Mouse (Mus musculus) hindbrain, embryonic 10.5 days (tissue): ENCODE measurements around the gene Atf6. TPM values are rescaled to one million over a fixed set of nuclear protein-coding genes. Genes with fewer than 3 reads are reported as not detected.

Experiments used
- DNase-seq: peaks from one replicate; pipeline ENCODE4 v3.0.0-alpha.2; 2017; ENCODE audit warnings: low spot score
- H3K27ac ChIP-seq: fragments of 300-500 bp; sonication (generic); 2 replicates; pipeline ENCODE4 v1.5.1; 2016; ENCODE audit warnings: mild to moderate bottlenecking, moderate library complexity
- H3K27me3 ChIP-seq: fragments of 300-500 bp; sonication (generic); 2 replicates; pipeline ENCODE4 v1.6.1; 2016; ENCODE audit warnings: mild to moderate bottlenecking; ENCODE audit not compliant: poor library complexity, insufficient read depth, severe bottlenecking
- H3K36me3 ChIP-seq: fragments of 300-500 bp; sonication (generic); 2 replicates; pipeline ENCODE4 v1.6.1; 2016; ENCODE audit warnings: mild to moderate bottlenecking, moderate library complexity
- H3K4me1 ChIP-seq: fragments of 300-500 bp; sonication (generic); replicated peaks from 2 replicates; pipeline ENCODE4 v1.6.1; 2016; ENCODE audit warnings: mild to moderate bottlenecking
- H3K4me3 ChIP-seq: fragments of 300-500 bp; sonication (generic); 2 replicates; pipeline ENCODE4 v1.5.1; 2016; ENCODE audit warnings: mild to moderate bottlenecking, moderate library complexity
- H3K9me3 ChIP-seq: fragments of 300-500 bp; sonication (generic); 2 replicates; pipeline ENCODE4 v1.6.1; 2016; ENCODE audit warnings: mild to moderate bottlenecking, moderate library complexity
- WGBS: fragments of 180-500 bp; shearing (Covaris S2); methylation state at CpG from one replicate; pipeline ENCODE4 v1.1.7; 2016; 5-methylcytosine and 5-hydroxymethylcytosine counted together
- polyA plus RNA-seq: library from polyadenylated mRNA; unstranded; fragments of >200 nt; fragmentation: Nextera tagmentation; extraction: Ambion mirVana; gene quantifications from 2 replicates; pipeline ENCODE4 v1.2.1, GENCODE M21; 2016

Gene Atf6
- polyA plus RNA-seq, 1 experiment from 2014 or later, result 7.7 TPM

DNA sequence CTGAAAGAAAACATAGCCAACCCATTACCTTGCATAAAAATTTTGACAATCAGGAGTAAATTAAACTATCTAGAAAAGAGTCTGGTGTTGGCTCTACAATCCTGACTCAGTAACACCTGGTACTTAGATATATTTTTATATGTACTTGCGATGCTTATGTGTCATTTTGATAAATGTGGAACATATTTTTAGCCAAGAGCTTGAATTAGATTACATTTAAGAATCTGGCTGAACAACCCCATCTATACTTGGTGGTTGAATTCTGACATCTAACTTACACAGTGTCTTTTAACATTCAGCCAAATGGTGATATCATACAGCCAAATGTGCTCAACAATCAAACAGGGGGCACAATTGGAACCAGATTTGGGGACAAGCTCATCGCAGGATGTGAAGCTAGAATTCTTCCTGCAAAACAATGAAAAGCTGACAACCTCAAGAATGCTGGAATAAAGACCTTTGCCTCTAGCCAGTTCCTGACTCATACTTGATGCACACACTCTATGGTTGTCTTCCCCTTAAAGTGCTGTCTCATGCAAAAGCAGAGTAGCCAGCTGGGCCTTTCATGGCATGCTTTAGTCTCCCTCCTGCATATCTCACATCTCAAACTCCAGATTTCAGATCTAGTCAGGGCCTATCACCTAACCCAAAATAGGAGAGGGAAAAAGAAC is 59.8 kb downstream of the Atf6 start:
- Histone ChIP-seq H3K4me1 (peaks cover 9% of the 10 kb centered on the region), H3K9me3 (no peaks in the 10 kb centered on the region), H3K4me3 (no peak overlapping the region), H3K36me3 (no peaks in the 10 kb centered on the region), H3K27ac (no peak overlapping the region), H3K27me3 (no peaks in the 10 kb centered on the region)
- WGBS, result 95% methylated on average over 2 of the region's 2 CpGs
- DNase-seq, result no peak

DNA sequence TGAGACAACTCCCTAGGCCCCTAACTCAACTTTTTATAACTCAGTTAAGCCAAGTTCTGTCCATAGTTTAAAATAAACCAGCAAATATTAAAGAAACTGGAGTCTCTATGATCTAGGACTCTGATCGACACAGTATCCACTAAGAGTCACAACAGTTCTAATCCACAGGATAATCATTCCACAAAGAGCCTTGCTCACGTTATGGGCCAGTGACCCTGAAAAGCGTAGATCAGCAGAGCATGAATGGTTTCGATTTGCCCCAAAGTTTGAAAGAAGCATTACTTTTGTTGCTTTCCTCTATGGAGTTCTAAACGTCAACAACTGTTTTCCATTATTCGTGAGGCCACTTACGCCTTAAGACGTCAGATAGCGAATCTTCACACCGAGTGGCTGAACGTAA is 62.9 kb downstream of the Atf6 start:
- Histone ChIP-seq H3K4me3 (no peak overlapping the region), H3K27ac (no peak overlapping the region), H3K27me3 (no peaks in the 10 kb centered on the region), H3K36me3 (no peaks in the 10 kb centered on the region), H3K4me1 (peaks cover 9% of the 10 kb centered on the region), H3K9me3 (no peaks in the 10 kb centered on the region)
- no peak for DNase-seq
- 49% methylated on average over 11 of the region's 11 CpGs for WGBS

DNA sequence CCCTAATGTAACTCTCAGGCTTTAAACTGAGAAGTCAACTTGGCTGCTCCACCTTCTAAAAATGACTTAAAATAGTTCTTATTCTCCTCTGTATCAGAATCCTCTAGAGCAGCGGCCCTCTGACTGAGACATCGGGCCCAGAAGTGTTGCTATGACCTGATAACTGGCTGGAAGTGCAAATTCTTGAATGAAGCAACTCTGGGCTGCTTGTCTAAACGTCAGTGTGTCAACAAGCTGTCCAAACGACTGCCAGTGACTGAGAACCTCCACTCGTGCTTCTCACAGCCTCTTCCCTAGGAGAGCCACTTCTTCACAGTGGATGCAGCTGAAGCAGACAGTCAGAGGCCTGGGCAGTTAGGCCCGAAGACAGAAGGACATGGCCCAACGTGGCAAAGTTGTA is 64.9 kb downstream of the Atf6 start:
- WGBS, result 82% methylated on average over 7 of the region's 7 CpGs
- peaks cover 10% of the 10 kb centered on the region; the same call in 1 of the 2 replicates for H3K36me3 ChIP-seq
- H3K27ac ChIP-seq, result no peak overlapping the region
- H3K27me3 ChIP-seq, result no peaks in the 10 kb centered on the region
- DNase-seq, result no peak
- no peak overlapping the region for H3K4me3 ChIP-seq
- H3K4me1 ChIP-seq, result peaks cover 9% of the 10 kb centered on the region
- H3K9me3 ChIP-seq, result no peaks in the 10 kb centered on the region

DNA sequence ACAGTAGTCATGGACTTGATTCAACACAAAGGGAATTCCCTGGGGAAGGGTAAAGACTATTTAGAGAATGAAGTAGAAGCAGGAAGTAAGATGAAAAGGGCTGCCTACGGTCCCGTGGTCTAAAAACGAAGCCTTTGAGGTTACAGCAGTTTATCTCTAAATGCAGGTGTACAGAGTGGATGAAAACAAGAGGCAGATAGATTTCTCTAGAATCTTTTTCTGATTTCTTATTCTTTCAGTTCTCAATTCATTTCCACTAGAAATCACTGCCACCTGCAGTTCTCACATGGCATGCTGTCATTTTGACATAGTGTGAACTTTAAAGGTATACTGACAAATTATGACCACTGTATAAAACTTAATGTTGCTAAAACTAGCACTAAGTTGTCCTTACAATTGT is 66.9 kb downstream of the Atf6 start:
- WGBS, result 84% methylated on average over 3 of the region's 3 CpGs
- Histone ChIP-seq H3K9me3 (no peaks in the 10 kb centered on the region), H3K27ac (no peak overlapping the region), H3K4me1 (peaks cover 9% of the 10 kb centered on the region), H3K36me3 (peaks cover 10% of the 10 kb centered on the region; the same call in 1 of the 2 replicates), H3K4me3 (no peak overlapping the region), H3K27me3 (no peaks in the 10 kb centered on the region)
- DNase-seq, result no peak

DNA sequence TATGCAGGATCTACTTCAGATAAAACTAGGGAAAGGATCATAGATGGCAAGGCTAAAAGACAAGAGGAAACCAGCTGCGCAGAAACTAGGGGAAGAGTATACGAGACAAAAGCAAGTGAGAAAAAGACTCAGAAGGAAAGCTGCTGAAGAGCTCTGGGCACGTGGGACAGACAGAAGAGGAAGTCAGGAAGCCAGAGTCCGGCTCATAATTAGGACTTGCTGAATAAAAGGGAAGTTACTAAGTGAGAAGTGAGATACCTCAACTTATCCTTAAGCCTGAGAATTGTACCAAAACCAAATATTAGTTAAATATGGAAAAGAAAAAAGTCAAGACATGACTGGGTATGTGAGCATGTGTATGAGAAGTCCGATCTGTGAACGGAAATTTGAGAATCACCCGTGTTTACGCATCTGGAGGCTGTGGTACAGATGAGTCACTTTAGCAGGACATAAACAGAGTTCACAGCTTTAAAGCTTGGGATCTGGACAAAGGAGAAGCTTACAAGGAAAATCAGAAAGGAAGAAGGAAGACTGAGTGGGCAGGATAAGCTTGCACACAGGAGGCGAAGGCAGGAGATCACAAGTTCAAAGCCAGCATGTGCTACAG is 71.7 kb downstream of the Atf6 start:
- no peak for DNase-seq
- no peak overlapping the region for H3K4me3 ChIP-seq
- 84% methylated on average over 9 of the region's 9 CpGs for WGBS
- H3K27me3 ChIP-seq, result no peaks in the 10 kb centered on the region
- peaks cover 22% of the 10 kb centered on the region for H3K36me3 ChIP-seq
- no peaks in the 10 kb centered on the region for H3K9me3 ChIP-seq
- no peak overlapping the region for H3K27ac ChIP-seq
- 0 out of 2 replicates have a peak, but pooled peaks cover 3% of the 10 kb centered on the region for H3K4me1 ChIP-seq

DNA sequence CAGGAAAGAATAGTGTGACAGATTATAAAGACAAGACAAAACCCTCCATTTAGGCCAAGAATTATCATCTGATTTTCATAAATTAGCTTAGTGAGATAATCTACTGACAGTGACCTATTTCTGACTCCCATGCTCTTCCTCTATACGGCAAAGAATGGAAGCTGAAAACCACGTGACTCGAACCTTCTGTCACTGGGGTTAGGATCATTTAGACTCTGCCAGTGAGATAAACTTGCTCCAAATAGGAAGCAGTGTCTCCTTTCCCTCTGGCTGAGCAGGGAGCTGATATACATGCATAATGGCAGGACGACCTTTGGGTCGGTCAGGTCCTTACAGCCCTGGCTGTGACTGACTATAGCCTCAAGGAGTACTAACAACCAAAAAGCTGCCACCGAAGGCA is 76.0 kb downstream of the Atf6 start:
- 82% methylated on average over 6 of the region's 6 CpGs for WGBS
- H3K4me1 ChIP-seq, result 0 out of 2 replicates have a peak, but pooled peaks cover 3% of the 10 kb centered on the region

DNA sequence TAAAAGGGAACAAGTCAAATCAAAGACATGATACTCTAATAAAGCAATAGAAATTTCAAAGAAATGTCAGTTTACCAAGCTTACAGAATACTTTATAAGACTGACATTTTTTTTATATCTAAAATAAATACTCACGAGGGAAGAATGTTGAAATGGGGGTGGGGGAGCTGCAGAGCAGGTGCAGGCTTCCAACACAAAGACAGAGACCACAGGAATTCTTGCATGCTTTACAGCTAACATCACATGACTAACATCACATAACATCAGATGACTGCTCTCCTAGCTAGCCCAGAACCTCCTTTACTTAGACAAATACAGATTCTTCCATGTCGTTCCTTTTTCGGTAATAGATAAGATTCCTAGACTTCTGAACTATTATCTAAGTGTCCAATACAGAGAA is 76.6 kb downstream of the Atf6 start:
- Histone ChIP-seq H3K36me3 (peaks cover 24% of the 10 kb centered on the region), H3K9me3 (no peaks in the 10 kb centered on the region), H3K27ac (no peak overlapping the region), H3K4me3 (no peak overlapping the region), H3K27me3 (no peaks in the 10 kb centered on the region), H3K4me1 (0 out of 2 replicates have a peak, but pooled peaks cover 3% of the 10 kb centered on the region)
- 89% methylated on average over 3 of the region's 3 CpGs for WGBS
- DNase-seq, result no peak

More for the DNA sequence above, 76.0 kb downstream of the Atf6 start:
- no peak for DNase-seq
- Histone ChIP-seq H3K4me3 (no peak overlapping the region), H3K36me3 (peaks cover 19% of the 10 kb centered on the region), H3K9me3 (no peaks in the 10 kb centered on the region), H3K27ac (no peak overlapping the region), H3K27me3 (no peaks in the 10 kb centered on the region)

DNA sequence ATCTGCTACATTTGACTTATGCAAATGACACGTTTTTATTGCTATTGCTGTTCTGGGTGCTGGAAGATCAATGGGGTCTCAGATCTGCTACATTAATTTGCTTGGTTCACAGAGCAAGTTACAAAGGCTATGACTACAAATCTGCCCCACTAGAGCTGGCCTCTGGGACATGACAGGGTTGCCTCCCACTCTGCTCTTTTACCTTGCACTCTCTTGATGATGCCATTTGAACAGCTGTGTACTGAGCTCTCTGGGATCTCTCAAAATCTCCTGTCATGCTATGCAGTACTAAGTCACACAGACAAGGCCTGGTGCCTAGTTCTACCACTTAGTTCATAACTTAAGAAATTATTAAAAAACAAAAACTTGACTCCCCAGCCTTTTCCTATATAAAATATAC is 79.9 kb downstream of the Atf6 start:
- 75% methylated on average over 1 of the region's 1 CpGs for WGBS
- no peak overlapping the region for H3K27ac ChIP-seq
- no peak for DNase-seq
- H3K36me3 ChIP-seq, result peaks cover 30% of the 10 kb centered on the region
- no peaks in the 10 kb centered on the region for H3K27me3 ChIP-seq
- 0 out of 2 replicates have a peak, but pooled peaks cover 3% of the 10 kb centered on the region for H3K4me1 ChIP-seq
- H3K9me3 ChIP-seq, result no peaks in the 10 kb centered on the region
- no peak overlapping the region for H3K4me3 ChIP-seq

DNA sequence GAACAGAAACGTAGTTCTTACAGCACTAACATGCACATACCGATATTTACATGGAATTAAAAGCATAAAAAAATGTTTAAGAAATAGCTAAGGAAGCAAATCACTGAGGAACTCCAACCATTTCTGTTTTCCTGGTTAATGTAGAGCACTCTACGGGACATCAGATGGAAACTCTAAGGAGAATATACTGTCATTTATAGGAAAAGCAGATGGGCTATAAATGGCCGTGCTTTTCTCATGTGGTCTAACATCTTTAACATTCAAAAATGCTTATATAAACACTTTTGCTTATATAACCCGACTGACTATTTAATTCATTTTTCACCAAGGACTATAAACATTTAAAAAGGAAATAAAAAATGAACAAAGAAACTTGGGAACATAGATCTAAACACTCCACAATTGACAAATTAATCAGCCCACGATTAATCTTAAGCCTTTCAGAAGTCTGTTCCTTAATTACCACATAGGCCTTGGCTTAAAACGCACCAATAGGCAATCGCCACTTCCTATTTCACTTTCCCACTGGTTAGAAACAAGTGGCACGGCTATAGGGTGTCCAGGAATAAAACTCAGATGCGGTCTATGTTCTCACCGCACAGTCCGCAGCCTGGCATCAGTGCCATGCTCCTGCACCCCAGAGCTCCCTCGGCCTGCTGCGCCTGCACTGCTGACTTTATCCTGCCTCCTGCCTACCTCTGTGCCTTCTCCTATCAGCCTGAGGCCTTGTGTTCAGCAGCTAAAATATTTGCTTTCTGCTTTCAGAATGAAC is 80.8 kb downstream of the Atf6 start:
- DNase-seq, result no peak
- H3K4me3 ChIP-seq, result no peak overlapping the region
- WGBS, result 93% methylated on average over 14 of the region's 14 CpGs
- no peaks in the 10 kb centered on the region for H3K9me3 ChIP-seq
- H3K27ac ChIP-seq, result no peak overlapping the region
- 0 out of 2 replicates have a peak, but pooled peaks cover 2% of the 10 kb centered on the region for H3K4me1 ChIP-seq
- peaks cover 27% of the 10 kb centered on the region for H3K36me3 ChIP-seq
- H3K27me3 ChIP-seq, result no peaks in the 10 kb centered on the region

DNA sequence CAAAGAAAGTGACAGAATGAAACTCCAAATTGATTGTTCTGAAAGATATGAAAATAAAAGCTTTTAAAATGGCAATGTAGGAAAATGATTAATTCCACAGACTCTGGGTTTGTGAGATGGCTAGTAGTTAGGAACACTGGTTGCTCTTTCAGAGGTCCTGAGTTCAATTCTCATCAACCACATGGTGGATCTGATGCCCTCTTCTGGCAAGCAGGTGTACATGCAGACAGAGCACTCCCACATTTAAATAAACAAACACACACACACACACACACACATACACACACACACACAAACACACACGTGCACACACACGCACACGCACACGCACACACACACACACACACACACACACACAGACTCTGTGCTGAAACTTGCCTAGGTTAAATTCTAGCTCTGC is 89.9 kb downstream of the Atf6 start:
- H3K4me3 ChIP-seq, result no peak overlapping the region
- H3K9me3 ChIP-seq, result no peaks in the 10 kb centered on the region
- WGBS, result 91% methylated on average over 4 of the region's 4 CpGs
- no peaks in the 10 kb centered on the region for H3K27me3 ChIP-seq
- DNase-seq, result no peak
- no peak overlapping the region for H3K27ac ChIP-seq
- H3K36me3 ChIP-seq, result 0 out of 2 replicates have a peak, but pooled peaks cover 5% of the 10 kb centered on the region
- H3K4me1 ChIP-seq, result no peaks in the 10 kb centered on the region

DNA sequence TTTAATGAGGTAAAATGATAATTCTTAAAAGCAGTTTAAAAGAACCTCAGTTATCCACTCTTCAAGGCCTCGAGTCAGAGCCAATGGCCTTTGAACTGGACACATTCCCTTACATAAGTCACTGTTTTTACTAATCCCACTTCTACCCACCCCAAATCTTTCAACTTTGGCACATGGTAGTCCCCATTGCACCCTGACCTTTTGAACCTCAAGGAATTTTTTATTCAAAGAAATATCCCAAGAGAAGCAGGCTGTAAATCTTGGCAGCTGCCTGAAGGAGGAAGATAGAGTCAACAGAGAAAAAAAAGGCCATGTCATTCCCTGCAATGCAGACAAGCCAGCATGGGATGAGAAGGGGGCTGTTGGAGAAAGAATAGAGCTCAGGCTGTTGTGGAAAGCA is 93.1 kb downstream of the Atf6 start:
- Histone ChIP-seq H3K36me3 (0 out of 2 replicates have a peak, but pooled peaks cover 5% of the 10 kb centered on the region), H3K27ac (no peak overlapping the region), H3K4me3 (no peak overlapping the region), H3K9me3 (no peaks in the 10 kb centered on the region), H3K27me3 (no peaks in the 10 kb centered on the region), H3K4me1 (no peaks in the 10 kb centered on the region)
- DNase-seq, result no peak
- WGBS, result 67% methylated on average over 1 of the region's 1 CpGs

DNA sequence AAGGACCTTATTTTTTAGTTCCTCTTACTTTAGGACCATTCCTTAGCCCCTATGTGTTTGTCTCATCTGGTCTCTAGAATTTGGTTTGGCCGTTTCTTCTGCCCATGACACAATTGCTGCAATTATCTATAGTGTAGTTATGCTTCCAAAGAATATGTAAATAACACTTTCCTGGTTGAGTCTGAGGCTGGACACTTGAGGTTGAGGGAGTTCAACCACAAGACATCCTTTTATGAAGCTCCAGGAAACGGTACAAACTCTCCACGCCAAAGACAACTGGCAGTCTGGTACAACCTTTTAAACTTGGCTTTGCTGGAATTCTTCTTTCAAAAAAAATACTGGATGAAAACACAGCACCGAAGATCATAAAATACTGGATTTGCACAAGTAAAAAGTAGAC is 94.1 kb downstream of the Atf6 start:
- WGBS, result 91% methylated on average over 4 of the region's 4 CpGs
- no peak for DNase-seq
- 0 out of 2 replicates have a peak, but pooled peaks cover 5% of the 10 kb centered on the region for H3K36me3 ChIP-seq
- no peaks in the 10 kb centered on the region for H3K9me3 ChIP-seq
- no peaks in the 10 kb centered on the region for H3K27me3 ChIP-seq
- no peaks in the 10 kb centered on the region for H3K4me1 ChIP-seq
- no peak overlapping the region for H3K4me3 ChIP-seq
- H3K27ac ChIP-seq, result no peak overlapping the region

DNA sequence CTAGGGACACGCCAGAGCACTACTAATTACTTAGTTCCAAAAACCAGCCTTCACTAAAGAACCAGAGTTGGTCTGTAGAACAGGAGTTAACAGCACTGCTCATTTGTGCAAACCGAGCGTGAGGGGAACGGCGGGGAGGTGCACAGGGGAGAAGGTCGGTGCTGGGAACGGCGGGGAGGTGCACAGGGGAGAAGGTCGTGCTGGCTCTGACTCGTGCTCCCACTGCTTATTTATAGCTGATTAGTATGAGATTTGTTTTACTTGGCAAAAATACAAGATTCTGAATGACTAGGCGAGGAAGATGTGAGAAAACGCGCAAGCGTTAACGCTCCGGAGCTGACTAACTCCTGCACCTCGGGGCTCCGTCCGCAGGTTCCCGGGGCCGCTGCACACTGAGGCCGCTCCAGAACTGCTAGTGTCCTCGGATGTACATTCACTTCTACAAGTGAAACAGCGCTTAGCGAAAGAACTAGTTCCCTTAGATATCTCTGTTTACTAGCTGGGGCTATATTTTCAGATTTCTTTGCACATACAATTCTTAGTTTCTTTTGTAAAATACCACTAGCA is 96.1 kb downstream of the Atf6 start:
- H3K27me3 ChIP-seq, result no peaks in the 10 kb centered on the region
- no peak overlapping the region for H3K4me3 ChIP-seq
- WGBS, result 83% methylated on average over 25 of the region's 25 CpGs
- no peak for DNase-seq
- no peaks in the 10 kb centered on the region for H3K4me1 ChIP-seq
- no peak overlapping the region for H3K27ac ChIP-seq
- H3K9me3 ChIP-seq, result no peaks in the 10 kb centered on the region
- no peaks in the 10 kb centered on the region for H3K36me3 ChIP-seq
